ENCODE assay signal across 14 mouse cellular contexts in genomic region chr10:127936747-127937409, GRCm38 (mm10). TPM values are rescaled to one million over a fixed set of nuclear protein-coding genes. Genes with fewer than 3 reads are reported as not detected.
DNase-seq lines count a peak whose midpoint lies in the region; ATAC-seq and TF ChIP-seq lines count a peak whose summit lies in the region.
"Had no signal": no experiment of that assay in that cellular context is flagged by ENCODE, and none has a peak within 500 bp of the region (broad histone marks: within the 10 kb centered on the region; RNA-seq: fewer than 3 reads in every experiment).

No protein-coding gene starts in this region.

- H3K4me3 ChIP-seq in lung, postnatal 0 days (ENCODE audit: low read depth, low read length) = no peak overlapping the region
- H3K4me3 ChIP-seq in hindbrain, embryonic 13.5 days = no peak overlapping the region
- no peak overlapping the region for H3K4me3 ChIP-seq in midbrain, embryonic 15.5 days
- H3K4me3 ChIP-seq: heart, embryonic 13.5 days; limb, embryonic 10.5 days; megakaryocyte, embryonic 14.5 days had no signal

- 0 out of 2 replicates have a peak overlapping the region, but pooled peaks have one; percentile 14 for H3K4me2 ChIP-seq in lung, postnatal 0 days (replicated peaks; ENCODE audit: low read depth, low read length)
- no peak overlapping the region for H3K4me2 ChIP-seq in hindbrain, embryonic 13.5 days
- H3K4me2 ChIP-seq in midbrain, embryonic 15.5 days = no peak overlapping the region
- H3K4me2 ChIP-seq: heart, embryonic 13.5 days had no signal

- WGBS in lung, postnatal 0 days = 69% methylated on average over 19 of the region's 19 CpGs
- WGBS in hindbrain, embryonic 13.5 days = 88% methylated on average over 19 of the region's 19 CpGs
- WGBS in midbrain, embryonic 15.5 days = 86% methylated on average over 19 of the region's 19 CpGs

- no peaks in the 10 kb centered on the region for H3K9me3 ChIP-seq in lung, postnatal 0 days (ENCODE audit: low read length)
- H3K9me3 ChIP-seq in hindbrain, embryonic 13.5 days = no peaks in the 10 kb centered on the region
- H3K9me3 ChIP-seq in midbrain, embryonic 15.5 days = no peaks in the 10 kb centered on the region
- H3K9me3 ChIP-seq: heart, embryonic 13.5 days; limb, embryonic 10.5 days had no signal

- peak; percentile 41 for DNase-seq in heart, adult 8-10 months (ENCODE audit: low spot score)
- no peak for DNase-seq in heart, postnatal 4 days
- DNase-seq in lung, postnatal 0 days (ENCODE audit: low spot score) = peak; percentile 53
- no peak for DNase-seq in lung, postnatal 4 days

- TF ChIP-seq EP300 in lung, postnatal 0 days (IDR thresholded peaks at IDR 0.05) = no peak

- ATAC-seq in lung, postnatal 0 days = no peak
- peak; percentile 80 for ATAC-seq in common myeloid progenitor, adult 5-6 weeks (replicated peaks; ENCODE audit: low read depth, poor library complexity, severe bottlenecking)
- 0 out of 2 replicates have a peak, but pooled peaks have one; percentile 38 for ATAC-seq in monocyte, adult 5-6 weeks (replicated peaks; ENCODE audit: insufficient number of reproducible peaks, low FRiP score, low TSS enrichment, poor library complexity, severe bottlenecking)
- ATAC-seq in hindbrain, embryonic 13.5 days (ENCODE audit: low FRiP score) = no peak
- ATAC-seq in midbrain, embryonic 15.5 days (replicated peaks) = no peak

- no peak for TF ChIP-seq CTCF in lung, postnatal 0 days (IDR thresholded peaks at IDR 0.05)

- no peak overlapping the region for H3K27ac ChIP-seq in lung, postnatal 0 days (ENCODE audit: low read length)
- no peak overlapping the region for H3K27ac ChIP-seq in hindbrain, embryonic 13.5 days
- H3K27ac ChIP-seq in midbrain, embryonic 15.5 days = no peak overlapping the region
- H3K27ac ChIP-seq: heart, embryonic 13.5 days; hindbrain, postnatal 0 days; limb, embryonic 10.5 days had no signal

- no peaks in the 10 kb centered on the region for H3K36me3 ChIP-seq in lung, postnatal 0 days (ENCODE audit: insufficient read depth, low read length)
- no peaks in the 10 kb centered on the region for H3K36me3 ChIP-seq in hindbrain, embryonic 13.5 days
- no peaks in the 10 kb centered on the region for H3K36me3 ChIP-seq in midbrain, embryonic 15.5 days (replicated peaks)
- H3K36me3 ChIP-seq: heart, embryonic 13.5 days; limb, embryonic 10.5 days had no signal

- no peak overlapping the region for H3K9ac ChIP-seq in lung, postnatal 0 days (replicated peaks; ENCODE audit: low read depth)
- H3K9ac ChIP-seq in hindbrain, embryonic 13.5 days = no peak overlapping the region
- no peak overlapping the region for H3K9ac ChIP-seq in midbrain, embryonic 15.5 days
- H3K9ac ChIP-seq: heart, embryonic 13.5 days had no signal

- H3K27me3 ChIP-seq in lung, postnatal 0 days (replicated peaks; ENCODE audit: insufficient read depth, low read length) = no peaks in the 10 kb centered on the region
- H3K27me3 ChIP-seq in hindbrain, embryonic 13.5 days = no peaks in the 10 kb centered on the region
- H3K27me3 ChIP-seq in midbrain, embryonic 15.5 days (replicated peaks) = no peaks in the 10 kb centered on the region
- H3K27me3 ChIP-seq: heart, embryonic 13.5 days had no signal

- H3K4me1 ChIP-seq in lung, postnatal 0 days (ENCODE audit: insufficient read depth, low read depth, low read length) = peaks cover 4% of the 10 kb centered on the region; the same call in 1 of the 2 replicates
- no peaks in the 10 kb centered on the region for H3K4me1 ChIP-seq in hindbrain, embryonic 13.5 days (replicated peaks)
- H3K4me1 ChIP-seq in midbrain, embryonic 15.5 days = no peaks in the 10 kb centered on the region
- H3K4me1 ChIP-seq: heart, embryonic 13.5 days; limb, embryonic 10.5 days had no signal

RNA-seq across cellular contexts. Expression of gene Sdr9c7, which starts 38.6 kb away (rescaled TPM):
- not detected for total RNA-seq in heart, adult 8-10 months (2022)
- not detected for total RNA-seq in heart, postnatal 4 days (2021)
- not detected in 2 replicates for polyA plus RNA-seq in lung, postnatal 0 days (2015; fragmentation: Nextera tagmentation; extraction: Ambion mirVana)
- total RNA-seq in common myeloid progenitor, adult 5-6 weeks (2017) = not detected in 2 replicates
- total RNA-seq in monocyte, adult 5-6 weeks (2017) = not detected in 3 replicates
- not detected in 2 replicates for polyA plus RNA-seq in hindbrain, embryonic 13.5 days (2015; fragmentation: Nextera tagmentation; extraction: Ambion mirVana)
- polyA plus RNA-seq in midbrain, embryonic 15.5 days (2015; fragmentation: Nextera tagmentation; extraction: Ambion mirVana) = not detected in 2 replicates
- total RNA-seq: hindbrain, postnatal 0 days had no signal
- polyA plus RNA-seq: heart, embryonic 13.5 days; hindbrain, postnatal 0 days; limb, embryonic 10.5 days had no signal

RNA-seq across cellular contexts. Expression of gene Rdh7, which starts 48.3 kb away (rescaled TPM):
- total RNA-seq in heart, adult 8-10 months (2022) = under 1 TPM in 1 of 4 experiments, not detected in 3; 0.19 TPM
- not detected for total RNA-seq in heart, postnatal 4 days (2021)
- not detected in 2 replicates for polyA plus RNA-seq in lung, postnatal 0 days (2015; fragmentation: Nextera tagmentation; extraction: Ambion mirVana)
- total RNA-seq in common myeloid progenitor, adult 5-6 weeks (2017) = not detected in 2 replicates
- not detected in 3 replicates for total RNA-seq in monocyte, adult 5-6 weeks (2017)
- polyA plus RNA-seq in hindbrain, embryonic 13.5 days (2015; fragmentation: Nextera tagmentation; extraction: Ambion mirVana) = not detected in 2 replicates
- not detected in 2 replicates for polyA plus RNA-seq in midbrain, embryonic 15.5 days (2015; fragmentation: Nextera tagmentation; extraction: Ambion mirVana)
- total RNA-seq: adrenal gland, adult 18-20 months; hindbrain, postnatal 0 days had no signal
- polyA plus RNA-seq: cortical plate, adult 2 months; heart, embryonic 13.5 days; hindbrain, postnatal 0 days; limb, embryonic 10.5 days had no signal

Comparison
In these comparisons a context has a peak if more than half of its experiments do, and no peak if none do; other contexts are left out.
1. DNase-seq: peak in heart, adult 8-10 months (single experiment) and lung, postnatal 0 days (single experiment); none in heart, postnatal 4 days (single experiment) and lung, postnatal 4 days (0 of 2).
2. ATAC-seq: peak in common myeloid progenitor, adult 5-6 weeks (single experiment) and monocyte, adult 5-6 weeks (single experiment); none in lung, postnatal 0 days (single experiment), hindbrain, embryonic 13.5 days (single experiment) and midbrain, embryonic 15.5 days (single experiment).